Comparison of ENCODE assay signal across 12 mouse cellular contexts in the genomic region with DNA sequence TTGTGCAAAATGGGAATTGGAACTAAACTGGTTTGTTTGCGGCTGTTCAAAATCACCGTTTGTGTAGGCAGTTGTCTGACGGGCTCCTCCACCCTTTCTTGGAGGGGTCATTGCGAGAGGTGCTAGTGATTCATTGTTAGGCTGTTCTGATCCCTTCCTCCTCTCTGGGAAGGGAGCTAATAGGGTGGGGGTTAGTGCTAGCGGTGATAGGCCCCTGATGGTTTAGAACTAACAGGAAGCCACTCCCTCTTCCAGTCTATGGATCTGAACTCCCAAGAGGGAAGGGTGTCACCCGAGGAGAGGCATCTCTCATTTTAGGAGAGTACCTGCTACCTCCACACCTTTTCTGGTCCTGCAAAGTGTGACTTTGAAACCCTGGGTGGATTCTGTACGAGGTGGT. TPM values are rescaled to one million over a fixed set of nuclear protein-coding genes. Genes with fewer than 3 reads are reported as not detected.
DNase-seq lines count a peak whose midpoint lies in the region; ATAC-seq and TF ChIP-seq lines count a peak whose summit lies in the region.
"Had no signal": no experiment of that assay in that cellular context is flagged by ENCODE, and none has a peak within 500 bp of the region (broad histone marks: within the 10 kb centered on the region; RNA-seq: fewer than 3 reads in every experiment).

No protein-coding gene starts in this region.

- WGBS in liver, postnatal 0 days (ENCODE audit: insufficient replicate concordance), result 35% methylated on average over 7 of the region's 7 CpGs
- WGBS in liver, embryonic 11.5 days, result 22% methylated on average over 7 of the region's 7 CpGs
- 32% methylated on average over 7 of the region's 7 CpGs for WGBS in forebrain, embryonic 13.5 days
- WGBS in hindbrain, embryonic 16.5 days, result 44% methylated on average over 7 of the region's 7 CpGs
- WGBS in stomach, embryonic 16.5 days, result 26% methylated on average over 7 of the region's 7 CpGs

- H3K27me3 ChIP-seq in liver, postnatal 0 days (ENCODE audit: insufficient read depth, low read length), result peaks cover 49% of the 10 kb centered on the region
- H3K27me3 ChIP-seq in liver, embryonic 11.5 days (replicated peaks; ENCODE audit: control insufficient read depth, insufficient read depth, low read length), result peaks cover 48% of the 10 kb centered on the region
- peaks cover 42% of the 10 kb centered on the region for H3K27me3 ChIP-seq in forebrain, embryonic 13.5 days
- H3K27me3 ChIP-seq in hindbrain, embryonic 16.5 days (replicated peaks; ENCODE audit: control insufficient read depth, insufficient read depth, low read length), result peaks cover 5% of the 10 kb centered on the region
- peaks cover 10% of the 10 kb centered on the region for H3K27me3 ChIP-seq in stomach, embryonic 16.5 days (ENCODE audit: control insufficient read depth, insufficient read depth, low read length)

- no peak for TF ChIP-seq CTCF in liver, postnatal 0 days (IDR thresholded peaks at IDR 0.05; ENCODE audit: low read depth)

- no peak overlapping the region for H3K4me3 ChIP-seq in liver, postnatal 0 days (ENCODE audit: low read depth, low read length)
- no peak overlapping the region for H3K4me3 ChIP-seq in liver, embryonic 11.5 days (ENCODE audit: low read depth, low read length)
- no peak overlapping the region for H3K4me3 ChIP-seq in forebrain, embryonic 13.5 days
- H3K4me3 ChIP-seq in hindbrain, embryonic 16.5 days (ENCODE audit: low read length), result peak overlapping the region; percentile 67
- H3K4me3 ChIP-seq in stomach, embryonic 16.5 days (replicated peaks; ENCODE audit: low read length), result peak overlapping the region; percentile 65

- H3K27ac ChIP-seq in liver, postnatal 0 days (ENCODE audit: low read depth), result no peak overlapping the region
- H3K27ac ChIP-seq in liver, embryonic 11.5 days (ENCODE audit: low read depth, low read length), result no peak overlapping the region
- no peak overlapping the region for H3K27ac ChIP-seq in forebrain, embryonic 13.5 days
- no peak overlapping the region for H3K27ac ChIP-seq in hindbrain, embryonic 16.5 days (ENCODE audit: low read depth, low read length)
- H3K27ac ChIP-seq in stomach, embryonic 16.5 days (ENCODE audit: low read length), result peak overlapping the region; percentile 57; the same call in 1 of the 2 replicates

- 0 out of 2 replicates have a peak overlapping the region, but pooled peaks have one; percentile 13 for H3K4me2 ChIP-seq in liver, postnatal 0 days (ENCODE audit: low read depth, low read length)
- no peak overlapping the region for H3K4me2 ChIP-seq in liver, embryonic 11.5 days
- H3K4me2 ChIP-seq in forebrain, embryonic 13.5 days, result peak overlapping the region; percentile 89
- peak overlapping the region; percentile 88 for H3K4me2 ChIP-seq in hindbrain, embryonic 16.5 days (ENCODE audit: low read length)
- peak overlapping the region; percentile 75 for H3K4me2 ChIP-seq in stomach, embryonic 16.5 days (ENCODE audit: low read depth, low read length)

- TF ChIP-seq EP300 in liver, postnatal 0 days (IDR thresholded peaks at IDR 0.05; ENCODE audit: low read depth), result no peak

- no peak overlapping the region for H3K9ac ChIP-seq in liver, postnatal 0 days (replicated peaks)
- H3K9ac ChIP-seq in liver, embryonic 11.5 days (ENCODE audit: low read depth, low read length), result no peak overlapping the region
- no peak overlapping the region for H3K9ac ChIP-seq in forebrain, embryonic 13.5 days
- no peak overlapping the region for H3K9ac ChIP-seq in hindbrain, embryonic 16.5 days (ENCODE audit: low read depth, low read length)
- peak overlapping the region; percentile 26; the same call in 1 of the 2 replicates for H3K9ac ChIP-seq in stomach, embryonic 16.5 days (ENCODE audit: low read length)

- H3K9me3 ChIP-seq in liver, postnatal 0 days (ENCODE audit: low read length), result no peaks in the 10 kb centered on the region
- no peaks in the 10 kb centered on the region for H3K9me3 ChIP-seq in liver, embryonic 11.5 days (ENCODE audit: control insufficient read depth, low read length)
- no peaks in the 10 kb centered on the region for H3K9me3 ChIP-seq in forebrain, embryonic 13.5 days (replicated peaks)
- no peaks in the 10 kb centered on the region for H3K9me3 ChIP-seq in hindbrain, embryonic 16.5 days (ENCODE audit: control insufficient read depth, low read length)
- H3K9me3 ChIP-seq in stomach, embryonic 16.5 days (replicated peaks; ENCODE audit: control insufficient read depth, low read length), result no peaks in the 10 kb centered on the region
- H3K9me3 ChIP-seq: G1E had no signal

- no peaks in the 10 kb centered on the region for H3K36me3 ChIP-seq in liver, postnatal 0 days (replicated peaks; ENCODE audit: insufficient read depth, low read length)
- H3K36me3 ChIP-seq in liver, embryonic 11.5 days (ENCODE audit: control insufficient read depth, insufficient read depth, low read length), result no peaks in the 10 kb centered on the region
- no peaks in the 10 kb centered on the region for H3K36me3 ChIP-seq in forebrain, embryonic 13.5 days (ENCODE audit: poor library complexity, severe bottlenecking)
- H3K36me3 ChIP-seq in hindbrain, embryonic 16.5 days (ENCODE audit: control insufficient read depth, insufficient read depth, low read length), result no peaks in the 10 kb centered on the region
- no peaks in the 10 kb centered on the region for H3K36me3 ChIP-seq in stomach, embryonic 16.5 days (ENCODE audit: control insufficient read depth, insufficient read depth, low read length)
- H3K36me3 ChIP-seq: G1E had no signal

- ATAC-seq in liver, postnatal 0 days, result no peak
- no peak for ATAC-seq in liver, embryonic 11.5 days (replicated peaks; ENCODE audit: low FRiP score)
- ATAC-seq in forebrain, embryonic 13.5 days, result no peak
- no peak for ATAC-seq in hindbrain, embryonic 16.5 days
- no peak for ATAC-seq in stomach, embryonic 16.5 days (ENCODE audit: insufficient read depth, low FRiP score)

- no peak for DNase-seq in liver, postnatal 0 days
- no peak for DNase-seq in liver, embryonic 11.5 days (ENCODE audit: low spot score)
- DNase-seq in lung, postnatal 10 days, result no peak
- no peak for DNase-seq in ovary, adult 18-20 months (ENCODE audit: low spot score)
- DNase-seq: gastrocnemius, postnatal 36 days; left cerebral cortex, postnatal 4 days; lung, adult 2 months; thymus, postnatal 4 days had no signal

- peaks cover 19% of the 10 kb centered on the region for H3K4me1 ChIP-seq in liver, postnatal 0 days (ENCODE audit: insufficient read depth)
- H3K4me1 ChIP-seq in liver, embryonic 11.5 days (replicated peaks; ENCODE audit: control insufficient read depth, insufficient read depth, low read length), result peaks cover 13% of the 10 kb centered on the region
- peaks cover 21% of the 10 kb centered on the region for H3K4me1 ChIP-seq in forebrain, embryonic 13.5 days
- H3K4me1 ChIP-seq in hindbrain, embryonic 16.5 days (ENCODE audit: control insufficient read depth, insufficient read depth, low read depth, low read length), result peaks cover 6% of the 10 kb centered on the region; the same call in 1 of the 2 replicates
- peaks cover 18% of the 10 kb centered on the region; the same call in 1 of the 2 replicates for H3K4me1 ChIP-seq in stomach, embryonic 16.5 days (ENCODE audit: control insufficient read depth, insufficient read depth, low read length)

RNA-seq across cellular contexts. Expression of gene Nfe2l3, which starts 1.8 kb away (rescaled TPM):
- 0.15 and 0.16 TPM in 2 replicates for polyA plus RNA-seq in liver, postnatal 0 days (2015; fragmentation: Nextera tagmentation; extraction: Ambion mirVana)
- 0.36 and 0.99 TPM in 2 replicates for polyA plus RNA-seq in liver, embryonic 11.5 days (2014; fragmentation: Nextera tagmentation; extraction: Ambion mirVana)
- polyA plus RNA-seq in forebrain, embryonic 13.5 days (2015; fragmentation: Nextera tagmentation; extraction: Ambion mirVana), result 3.7 and 3.8 TPM in 2 replicates
- 6.0 and 6.6 TPM in 2 replicates for polyA plus RNA-seq in hindbrain, embryonic 16.5 days (2015; fragmentation: Nextera tagmentation; extraction: Ambion mirVana)
- 7.0 and 7.4 TPM in 2 replicates for polyA plus RNA-seq in stomach, embryonic 16.5 days (2015; fragmentation: Nextera tagmentation; extraction: Ambion mirVana)
- polyA plus RNA-seq: G1E had no signal

RNA-seq across cellular contexts. Expression of gene Hnrnpa2b1, which starts 35.4 kb away (rescaled TPM):
- polyA plus RNA-seq in liver, postnatal 0 days (2015; fragmentation: Nextera tagmentation; extraction: Ambion mirVana), result 546 and 587 TPM in 2 replicates
- polyA plus RNA-seq in liver, embryonic 11.5 days (2014; fragmentation: Nextera tagmentation; extraction: Ambion mirVana), result 1,403 and 1,404 TPM in 2 replicates
- polyA plus RNA-seq in forebrain, embryonic 13.5 days (2015; fragmentation: Nextera tagmentation; extraction: Ambion mirVana), result 2,330 and 2,378 TPM in 2 replicates
- 1,209 and 1,220 TPM in 2 replicates for polyA plus RNA-seq in hindbrain, embryonic 16.5 days (2015; fragmentation: Nextera tagmentation; extraction: Ambion mirVana)
- polyA plus RNA-seq in stomach, embryonic 16.5 days (2015; fragmentation: Nextera tagmentation; extraction: Ambion mirVana), result 1,433 and 1,504 TPM in 2 replicates

RNA-seq across cellular contexts. Expression of gene Cbx3, which starts 35.9 kb away (rescaled TPM):
- 169 and 174 TPM in 2 replicates for polyA plus RNA-seq in liver, postnatal 0 days (2015; fragmentation: Nextera tagmentation; extraction: Ambion mirVana)
- polyA plus RNA-seq in liver, embryonic 11.5 days (2014; fragmentation: Nextera tagmentation; extraction: Ambion mirVana), result 468 and 477 TPM in 2 replicates
- 732 and 791 TPM in 2 replicates for polyA plus RNA-seq in forebrain, embryonic 13.5 days (2015; fragmentation: Nextera tagmentation; extraction: Ambion mirVana)
- 309 and 335 TPM in 2 replicates for polyA plus RNA-seq in hindbrain, embryonic 16.5 days (2015; fragmentation: Nextera tagmentation; extraction: Ambion mirVana)
- polyA plus RNA-seq in stomach, embryonic 16.5 days (2015; fragmentation: Nextera tagmentation; extraction: Ambion mirVana), result 335 and 396 TPM in 2 replicates

Comparison
In these comparisons a context has a peak if more than half of its experiments do, and no peak if none do; other contexts are left out.
1. H3K4me3 ChIP-seq: peak in hindbrain, embryonic 16.5 days (single experiment) and stomach, embryonic 16.5 days (single experiment); none in liver, postnatal 0 days (single experiment), liver, embryonic 11.5 days (single experiment) and forebrain, embryonic 13.5 days (single experiment).